Mouse (Mus musculus): Measurements from ENCODE around the gene Fpr1. TPM values are rescaled to one million over a fixed set of nuclear protein-coding genes. Genes with fewer than 3 reads are reported as not detected.
"Not testable (repeated sequence)": the region's sequence is repeated elsewhere in the genome, so short reads cannot be mapped to it uniquely, and the experiment has no call there.

The Fpr1 gene
- polyA plus RNA-seq (2015; fragmentation: Nextera tagmentation; extraction: Ambion mirVana) = 0.28 and 0.40 TPM in 2 replicates

GRCm38 (mm10) chr17:17883840-17884239, at the start of gene Fpr1:
Gene Fpr1, minus strand, starts transcription at chr17:17883940.
- H3K9me3 ChIP-seq = no peaks in the 10 kb centered on the region
- no peaks in the 10 kb centered on the region for H3K36me3 ChIP-seq
- H3K4me1 ChIP-seq (replicated peaks) = no peaks in the 10 kb centered on the region
- WGBS = 62% methylated on average over 1 of the region's 1 CpGs
- ATAC-seq = no peak
- H3K4me3 ChIP-seq (replicated peaks) = no peak within 1 kb of the TSS
- no peak within 1 kb of the TSS for H3K27ac ChIP-seq
- no peak within 1 kb of the TSS for H3K4me2 ChIP-seq (replicated peaks)
- H3K9ac ChIP-seq = no peak within 1 kb of the TSS
- H3K27me3 ChIP-seq (replicated peaks) = no peaks in the 10 kb centered on the region

- no peak overlapping the region for H3K9ac ChIP-seq
- H3K36me3 ChIP-seq = no peaks in the 10 kb centered on the region
- no peak overlapping the region for H3K27ac ChIP-seq
- no peak overlapping the region for H3K4me3 ChIP-seq (replicated peaks)
- no peaks in the 10 kb centered on the region for H3K9me3 ChIP-seq
- H3K4me1 ChIP-seq (replicated peaks) = no peaks in the 10 kb centered on the region
- ATAC-seq = no peak
- H3K27me3 ChIP-seq (replicated peaks) = no peaks in the 10 kb centered on the region
- no peak overlapping the region for H3K4me2 ChIP-seq (replicated peaks)
Measured at GRCm38 (mm10) chr17:17917782-17918181, 34.0 kb upstream of the Fpr1 start.

GRCm38 (mm10) chr17:17917376-17917775, 33.6 kb upstream of the Fpr1 start:
- Histone ChIP-seq H3K4me1 (replicated peaks) (no peaks in the 10 kb centered on the region), H3K4me2 (replicated peaks) (no peak overlapping the region), H3K4me3 (replicated peaks) (no peak overlapping the region), H3K27ac (no peak overlapping the region), H3K9ac (no peak overlapping the region), H3K27me3 (replicated peaks) (no peaks in the 10 kb centered on the region), H3K9me3 (no peaks in the 10 kb centered on the region), H3K36me3 (no peaks in the 10 kb centered on the region)
- ATAC-seq = no peak
- WGBS = 85% methylated on average over 1 of the region's 1 CpGs

GRCm38 (mm10) chr17:17912618-17913017, 28.9 kb upstream of the Fpr1 start:
- 89% methylated on average over 8 of the region's 8 CpGs for WGBS
- not testable (repeated sequence) for H3K27ac ChIP-seq; H3K36me3 ChIP-seq; H3K4me3 ChIP-seq (replicated peaks); ATAC-seq; H3K27me3 ChIP-seq (replicated peaks); H3K9me3 ChIP-seq; H3K4me2 ChIP-seq (replicated peaks); H3K9ac ChIP-seq; H3K4me1 ChIP-seq (replicated peaks)

GRCm38 (mm10) chr17:17909636-17910421, 26.1 kb upstream of the Fpr1 start:
- Histone ChIP-seq H3K9ac (peak overlapping the region; percentile 52), H3K36me3 (no peaks in the 10 kb centered on the region), H3K27me3 (replicated peaks) (no peaks in the 10 kb centered on the region), H3K27ac (peak overlapping the region; percentile 54; the same call in 1 of the 2 replicates), H3K4me1 (replicated peaks) (no peaks in the 10 kb centered on the region), H3K4me3 (replicated peaks) (peak overlapping the region; percentile 52), H3K4me2 (replicated peaks) (peak overlapping the region; percentile 80), H3K9me3 (no peaks in the 10 kb centered on the region)
- peak; percentile 100 for ATAC-seq
- WGBS = 14% methylated on average over 51 of the region's 51 CpGs

- Histone ChIP-seq H3K4me1 (replicated peaks) (no peaks in the 10 kb centered on the region), H3K9me3 (no peaks in the 10 kb centered on the region), H3K36me3 (no peaks in the 10 kb centered on the region), H3K27me3 (replicated peaks) (no peaks in the 10 kb centered on the region), H3K9ac (no peak overlapping the region), H3K4me2 (replicated peaks) (no peak overlapping the region), H3K4me3 (replicated peaks) (no peak overlapping the region), H3K27ac (no peak overlapping the region)
- 77% methylated on average over 1 of the region's 1 CpGs for WGBS
- no peak for ATAC-seq
Measured at GRCm38 (mm10) chr17:17900768-17901167, 17.0 kb upstream of the Fpr1 start.

GRCm38 (mm10) chr17:17899268-17899667, 15.5 kb upstream of the Fpr1 start:
- Histone ChIP-seq H3K4me1 (replicated peaks) (no peaks in the 10 kb centered on the region), H3K36me3 (no peaks in the 10 kb centered on the region), H3K27ac (no peak overlapping the region), H3K27me3 (replicated peaks) (no peaks in the 10 kb centered on the region), H3K4me3 (replicated peaks) (no peak overlapping the region), H3K9ac (no peak overlapping the region), H3K4me2 (replicated peaks) (no peak overlapping the region), H3K9me3 (no peaks in the 10 kb centered on the region)
- 78% methylated on average over 2 of the region's 2 CpGs for WGBS
- ATAC-seq = no peak

GRCm38 (mm10) chr17:17896039-17896438, 12.3 kb upstream of the Fpr1 start:
- Histone ChIP-seq H3K4me3 (replicated peaks) (no peak overlapping the region), H3K9me3 (no peaks in the 10 kb centered on the region), H3K9ac (no peak overlapping the region), H3K27me3 (replicated peaks) (no peaks in the 10 kb centered on the region), H3K4me1 (replicated peaks) (no peaks in the 10 kb centered on the region), H3K36me3 (no peaks in the 10 kb centered on the region), H3K4me2 (replicated peaks) (no peak overlapping the region), H3K27ac (no peak overlapping the region)
- ATAC-seq = no peak
- 4% methylated on average over 4 of the region's 4 CpGs for WGBS

GRCm38 (mm10) chr17:17889732-17890425, 6.1 kb upstream of the Fpr1 start:
- H3K4me1 ChIP-seq (replicated peaks) = no peaks in the 10 kb centered on the region
- 85% methylated on average over 2 of the region's 2 CpGs for WGBS
- no peaks in the 10 kb centered on the region for H3K9me3 ChIP-seq
- H3K4me2 ChIP-seq (replicated peaks) = no peak overlapping the region
- ATAC-seq = no peak
- no peaks in the 10 kb centered on the region for H3K36me3 ChIP-seq
- no peak overlapping the region for H3K9ac ChIP-seq
- no peak overlapping the region for H3K4me3 ChIP-seq (replicated peaks)
- H3K27me3 ChIP-seq (replicated peaks) = no peaks in the 10 kb centered on the region
- H3K27ac ChIP-seq = no peak overlapping the region

- no peaks in the 10 kb centered on the region for H3K4me1 ChIP-seq (replicated peaks)
- H3K4me3 ChIP-seq (replicated peaks) = no peak within 1 kb of the TSS
- H3K9me3 ChIP-seq = no peaks in the 10 kb centered on the region
- no peaks in the 10 kb centered on the region for H3K36me3 ChIP-seq
- no peak within 1 kb of the TSS for H3K9ac ChIP-seq
- ATAC-seq = no peak
- H3K27ac ChIP-seq = no peak within 1 kb of the TSS
- H3K4me2 ChIP-seq (replicated peaks) = no peak within 1 kb of the TSS
- WGBS = 67% methylated on average over 1 of the region's 1 CpGs
- H3K27me3 ChIP-seq (replicated peaks) = no peaks in the 10 kb centered on the region
Measured at GRCm38 (mm10) chr17:17887774-17888248, 4.1 kb upstream of the Fpr1 start, which contains the start of the genes Fpr2 and Fpr3. Gene Fpr2, plus strand, starts transcription at chr17:17887824. Gene Fpr3, plus strand, starts transcription at chr17:17887852.

- no peak overlapping the region for H3K27ac ChIP-seq
- H3K4me2 ChIP-seq (replicated peaks) = no peak overlapping the region
- H3K36me3 ChIP-seq = no peaks in the 10 kb centered on the region
- no peaks in the 10 kb centered on the region for H3K4me1 ChIP-seq (replicated peaks)
- H3K4me3 ChIP-seq (replicated peaks) = no peak overlapping the region
- ATAC-seq = no peak
- H3K27me3 ChIP-seq (replicated peaks) = no peaks in the 10 kb centered on the region
- no peaks in the 10 kb centered on the region for H3K9me3 ChIP-seq
- WGBS = 69% methylated on average over 3 of the region's 3 CpGs
- no peak overlapping the region for H3K9ac ChIP-seq
Measured at GRCm38 (mm10) chr17:17882672-17883071, 1.1 kb downstream of the Fpr1 start.

GRCm38 (mm10) chr17:17879347-17879746, 4.4 kb downstream of the Fpr1 start:
- H3K4me3 ChIP-seq (replicated peaks) = no peak overlapping the region
- H3K4me2 ChIP-seq (replicated peaks) = no peak overlapping the region
- no peaks in the 10 kb centered on the region for H3K27me3 ChIP-seq (replicated peaks)
- H3K9ac ChIP-seq = no peak overlapping the region
- H3K36me3 ChIP-seq = no peaks in the 10 kb centered on the region
- H3K27ac ChIP-seq = no peak overlapping the region
- H3K9me3 ChIP-seq = no peaks in the 10 kb centered on the region
- 73% methylated on average over 1 of the region's 1 CpGs for WGBS
- ATAC-seq = no peak
- no peaks in the 10 kb centered on the region for H3K4me1 ChIP-seq (replicated peaks)
